Mouse (Mus musculus): ENCODE data around the gene Olfr611.

GRCm38 (mm10) chr7:103569043-103569442 lies 48.4 kb upstream of the Olfr611 start, which contains the start of gene Olfr616:
- TF ChIP-seq CTCF (IDR thresholded peaks at IDR 0.05; ENCODE audit: control insufficient read depth, insufficient read depth, insufficient replicate concordance, low read depth, low read length) (no peak), POLR2A (IDR thresholded peaks at IDR 0.05; ENCODE audit: control insufficient read depth, low read depth, low read length) (no peak)
